Mouse (Mus musculus) ovary, adult 18-20 months (tissue): ENCODE measurements at regions not wholly inside any gene's neighbourhood (a gene's known extent, or its start where the extent isn't known, plus 50 kb on each side); places are given as distances from the start of the nearest gene placed in this dataset.
A peak's percentile ranks its signal among the peaks of the same experiment; 100 is the strongest.

ENCODE experiments used
- DNase-seq: peaks from one replicate; pipeline ENCODE4 v3.0.0; 2022; ENCODE audit warnings: low spot score, mixed read lengths

DNA sequence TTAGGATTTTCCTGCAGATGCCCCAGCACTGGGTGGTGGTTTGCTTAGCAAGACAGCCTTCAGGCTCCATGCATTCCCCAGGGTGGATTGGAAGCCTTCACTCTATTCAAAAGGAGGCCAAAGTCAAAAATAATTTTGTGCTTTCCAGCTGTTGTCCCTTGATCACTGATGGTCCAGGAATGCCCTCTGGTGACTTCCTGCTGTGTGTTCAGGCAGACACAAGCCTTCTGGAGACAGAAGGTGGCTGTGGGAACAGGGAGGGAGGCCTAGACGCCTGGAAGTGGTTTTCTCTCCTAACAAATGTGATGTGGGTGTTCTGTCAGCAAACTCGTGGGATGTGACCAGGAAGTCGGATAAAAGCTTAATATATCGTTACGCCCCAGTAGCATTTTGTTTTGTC lies 81.3 kb downstream of the Atp6ap1l start:
- DNase-seq, result no peak

DNA sequence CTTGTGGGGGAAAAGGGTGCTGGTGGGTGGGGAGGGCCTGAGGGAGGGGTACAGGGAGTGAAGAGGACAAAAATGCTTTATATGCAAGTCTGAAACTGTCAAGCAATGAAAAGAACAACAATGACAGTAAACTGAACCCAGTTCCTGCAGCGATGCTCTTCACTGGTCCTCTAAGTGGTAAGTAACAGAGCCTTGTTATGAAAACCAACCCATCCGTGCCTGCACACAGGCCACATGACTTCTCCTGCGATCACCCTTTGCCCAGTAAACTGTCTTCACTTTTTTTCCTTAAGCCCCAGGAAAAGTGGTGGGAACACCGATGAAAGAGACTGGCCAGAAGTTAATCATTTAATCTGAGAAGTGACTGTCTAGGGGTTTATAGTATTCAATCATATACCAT lies 83.3 kb downstream of the Atp6ap1l start:
- no peak for DNase-seq

- DNase-seq, result no peak
Measured at GRCm38 (mm10) chr13:90820453-90820852, 84.7 kb downstream of the Atp6ap1l start.

GRCm38 (mm10) chr13:90819934-90820333 lies 85.2 kb downstream of the Atp6ap1l start:
- no peak for DNase-seq

DNA sequence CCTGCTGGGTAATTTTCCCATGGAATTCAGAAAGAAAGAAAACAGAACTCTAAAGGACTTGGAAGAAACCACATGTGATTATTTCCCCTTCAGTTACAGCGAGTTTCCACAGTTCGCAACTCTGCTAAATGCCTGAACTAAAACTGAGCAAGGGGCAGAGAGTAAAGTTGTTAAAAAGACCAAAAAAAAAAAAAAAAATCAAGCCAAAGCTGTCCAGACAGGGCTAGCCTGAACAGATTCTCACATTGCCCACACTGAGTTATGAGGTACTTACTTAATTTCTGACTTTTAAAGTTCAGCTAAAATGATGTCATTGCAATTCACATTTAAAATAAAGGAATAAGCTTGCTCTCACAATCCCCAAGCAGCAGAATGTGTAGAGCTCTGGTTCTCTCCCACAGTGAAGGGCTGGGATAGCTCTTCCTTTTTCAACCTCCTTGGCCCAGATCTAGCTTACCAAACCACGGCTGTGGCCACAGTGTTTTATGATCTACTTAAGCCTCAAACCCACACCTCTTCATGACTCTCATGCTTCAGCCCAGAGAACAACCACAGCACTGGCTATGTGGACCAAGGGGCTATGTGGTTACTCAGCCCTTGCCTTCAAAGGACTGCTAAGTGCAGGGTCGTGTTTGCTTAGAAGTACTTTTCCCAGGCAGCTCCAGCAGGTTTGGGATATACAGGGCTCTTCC lies 90.8 kb downstream of the Atp6ap1l start:
- DNase-seq, result no peak

GRCm38 (mm10) chr13:90810011-90810410 lies 95.1 kb downstream of the Atp6ap1l start:
- no peak for DNase-seq

DNA sequence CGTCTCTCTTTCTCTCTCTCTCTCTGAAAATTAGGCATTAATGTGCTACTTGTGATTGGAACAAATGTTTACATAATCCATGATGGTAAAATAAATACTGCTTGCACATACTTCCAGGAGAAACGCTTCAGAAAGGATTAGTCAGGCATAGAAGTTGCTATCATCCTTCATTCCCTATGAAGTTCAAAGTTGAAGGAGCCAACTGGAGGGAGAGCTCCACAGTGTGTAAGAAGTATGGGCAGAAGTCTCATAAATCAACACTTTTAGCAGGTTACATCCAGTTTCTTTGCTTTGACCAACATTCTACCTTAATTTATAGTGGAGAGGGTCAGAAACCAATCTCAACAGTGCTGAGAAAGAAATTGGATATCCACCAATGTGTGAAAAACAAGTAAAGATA lies 105.5 kb downstream of the Atp6ap1l start:
- DNase-seq, result no peak

DNA sequence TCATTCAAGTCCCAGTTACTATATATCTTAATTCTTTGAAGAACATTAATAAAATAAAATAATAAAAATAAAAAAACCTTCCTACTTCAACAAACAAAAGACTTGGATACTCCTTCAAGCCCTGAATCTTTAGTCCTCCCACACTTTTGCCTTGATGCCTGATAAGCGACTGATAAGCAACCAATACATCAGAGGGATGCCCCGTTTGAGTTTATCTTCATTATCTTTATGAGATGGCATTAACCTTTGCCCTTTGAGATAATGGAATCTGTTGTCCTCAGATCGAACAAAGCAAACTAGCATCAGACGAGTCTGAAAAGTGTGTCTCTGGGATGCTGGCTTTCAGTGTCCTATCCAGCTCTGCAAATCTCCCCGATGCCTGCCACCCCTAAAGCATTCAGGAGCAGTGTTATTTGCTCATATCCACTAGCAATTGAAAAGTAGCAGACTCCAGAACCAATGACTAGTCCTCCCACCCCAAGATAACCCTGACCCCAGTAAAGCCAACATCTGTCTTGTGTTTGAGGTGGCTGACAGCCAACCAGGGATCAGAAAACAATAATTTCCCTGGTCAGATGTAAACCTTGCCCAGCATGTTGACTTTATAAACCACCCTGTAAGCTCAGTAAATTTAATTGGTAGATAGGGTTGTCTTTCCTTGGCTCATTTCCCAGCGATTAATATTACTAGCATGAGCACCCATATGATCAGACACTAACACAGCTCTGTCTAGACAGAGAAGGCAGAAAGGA lies 106.2 kb downstream of the Atp6ap1l start:
- DNase-seq, result peak; percentile 35

- DNase-seq, result no peak
Measured at GRCm38 (mm10) chr13:90798381-90798780, 106.8 kb downstream of the Atp6ap1l start.

- DNase-seq, result no peak
Measured at GRCm38 (mm10) chr13:90797209-90797608, 107.9 kb downstream of the Atp6ap1l start.

GRCm38 (mm10) chr13:90796809-90797208 lies 108.3 kb downstream of the Atp6ap1l start:
- no peak for DNase-seq

DNA sequence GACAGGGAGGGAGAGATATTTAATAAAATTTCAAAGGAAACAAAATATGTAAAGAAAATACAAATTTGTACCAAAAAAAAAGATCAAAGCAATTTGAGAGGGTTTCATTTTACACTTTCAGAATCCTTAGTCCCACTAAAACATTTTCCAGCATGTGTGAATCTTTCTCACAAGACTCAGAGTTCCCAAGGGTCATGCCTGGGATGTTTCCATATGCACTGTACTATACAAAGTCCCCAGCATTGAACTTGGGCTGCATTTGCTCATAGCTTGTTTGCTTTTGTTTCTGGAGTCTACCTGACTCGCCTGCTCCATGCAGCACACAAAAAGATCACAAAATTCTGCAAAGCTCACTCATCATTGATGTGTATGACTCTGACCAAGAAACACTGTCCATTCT lies 122.7 kb downstream of the Atp6ap1l start:
- DNase-seq, result no peak

- DNase-seq, result no peak
Measured at GRCm38 (mm10) chr13:90781974-90782373, 123.2 kb downstream of the Atp6ap1l start.

DNA sequence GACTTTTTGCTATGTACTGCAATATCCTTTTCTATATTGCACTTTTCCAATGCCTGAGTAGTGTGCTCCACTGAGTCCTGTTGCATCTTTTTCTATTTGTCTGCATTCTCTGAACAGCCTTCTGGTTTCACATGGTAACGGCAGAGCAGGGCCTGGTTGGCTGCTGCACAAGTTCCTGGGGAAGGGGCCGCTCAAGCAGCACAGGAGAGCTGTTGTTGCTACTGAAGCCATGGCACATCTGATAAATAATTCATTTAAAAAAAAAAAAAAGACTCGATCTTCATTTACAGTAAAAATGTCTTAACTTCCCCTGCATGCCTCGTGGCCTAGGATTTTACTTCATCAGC lies 127.2 kb downstream of the Atp6ap1l start:
- DNase-seq, result no peak

DNA sequence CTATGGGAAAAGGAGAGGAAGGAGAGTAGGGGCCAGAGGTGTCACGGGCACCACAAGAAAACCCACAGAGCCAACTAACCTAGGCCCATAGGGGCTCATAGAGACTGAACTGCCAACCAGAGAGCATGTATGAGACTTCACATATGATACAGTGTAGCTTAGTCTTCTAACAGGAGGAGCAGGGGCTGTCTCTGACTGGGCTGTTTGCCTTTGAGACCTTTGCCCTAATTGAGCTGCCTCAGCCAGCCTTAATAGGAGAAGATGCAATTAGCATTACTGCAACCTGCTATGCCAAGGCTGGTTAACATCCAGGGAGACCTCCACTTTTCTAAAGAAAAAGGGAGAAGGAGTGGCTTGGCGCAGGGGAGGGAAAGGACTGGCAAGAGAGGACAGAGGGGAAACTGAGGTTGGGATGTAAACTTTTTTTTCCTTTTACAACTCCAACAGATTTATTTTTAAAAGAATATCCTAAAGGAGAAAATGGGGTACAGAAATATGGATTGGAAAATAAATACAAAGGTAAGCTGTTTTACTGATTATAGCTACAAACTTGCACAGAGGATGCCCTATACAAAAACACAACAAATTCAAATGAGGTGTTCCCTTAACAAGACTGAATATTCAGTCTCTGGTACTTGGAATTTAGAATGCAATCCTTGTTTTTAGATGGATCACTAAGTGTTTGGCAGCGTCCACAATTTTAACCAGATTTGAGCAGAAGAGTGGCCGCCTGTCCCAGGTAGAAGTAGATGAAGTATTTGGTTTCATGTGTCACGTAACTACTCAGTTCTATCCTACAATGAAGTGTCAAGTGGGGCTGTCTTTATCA lies 127.8 kb downstream of the Atp6ap1l start:
- DNase-seq, result no peak

DNA sequence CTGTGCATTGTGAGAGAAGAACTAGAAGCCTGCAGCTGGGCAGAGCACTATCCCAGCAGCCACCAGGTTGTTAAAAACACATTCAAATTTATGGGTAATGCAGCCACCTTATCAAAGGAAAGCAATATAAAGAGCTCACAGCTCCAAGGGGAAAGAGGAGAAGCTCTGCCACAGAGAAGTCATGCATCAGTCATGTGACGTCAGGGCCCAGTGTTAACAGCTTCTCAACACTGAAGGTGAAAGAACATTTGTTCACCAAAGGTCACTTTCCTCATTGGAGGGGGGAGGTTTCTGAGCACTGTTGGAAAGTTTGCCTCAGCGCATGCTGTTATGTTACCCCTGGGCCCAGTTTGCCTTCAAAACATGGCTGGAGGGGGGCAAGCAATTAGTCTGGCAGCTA lies 143.0 kb downstream of the Atp6ap1l start:
- DNase-seq, result no peak

- DNase-seq, result no peak
Measured at GRCm38 (mm10) chr13:90760516-90761050, 144.6 kb downstream of the Atp6ap1l start.

DNA sequence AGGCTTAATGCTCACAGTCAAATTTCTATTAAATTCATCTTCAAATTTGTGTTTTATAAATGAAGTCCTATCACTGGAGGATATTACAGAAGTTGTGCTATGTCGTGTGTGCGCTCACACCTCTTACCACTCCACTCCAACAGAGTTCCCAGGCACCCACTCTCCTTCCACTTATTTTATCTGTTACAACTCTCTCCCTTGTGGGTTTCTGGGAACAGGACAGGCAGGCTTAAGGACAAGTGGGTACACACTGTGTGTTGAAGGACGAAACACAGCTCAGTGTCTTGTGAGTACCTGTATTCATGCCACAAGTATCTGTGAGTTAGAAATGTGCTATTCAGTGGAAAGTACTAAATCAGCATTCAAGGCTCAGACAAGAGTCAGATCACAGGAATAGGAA lies 150.7 kb downstream of the Atp6ap1l start:
- no peak for DNase-seq

DNA sequence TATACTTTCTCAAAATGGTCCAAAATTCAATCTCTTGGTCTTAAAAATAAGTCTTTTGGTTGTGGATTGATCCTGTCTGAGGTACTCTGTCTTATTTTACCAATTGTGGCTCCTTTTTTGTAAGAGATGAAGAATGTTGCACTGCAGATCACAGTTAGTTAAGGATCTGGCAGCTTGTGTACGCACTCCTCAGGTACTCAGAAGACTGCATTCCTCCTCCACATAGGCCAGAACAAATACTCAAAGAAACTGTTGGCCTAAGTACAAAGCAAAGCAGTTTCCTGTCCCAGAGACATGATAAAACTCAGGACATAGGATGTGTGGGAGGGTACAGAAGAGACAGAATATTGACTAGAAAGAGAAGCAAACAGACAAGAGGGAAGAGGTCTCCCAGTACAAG lies 155.4 kb downstream of the Atp6ap1l start:
- no peak for DNase-seq

DNA sequence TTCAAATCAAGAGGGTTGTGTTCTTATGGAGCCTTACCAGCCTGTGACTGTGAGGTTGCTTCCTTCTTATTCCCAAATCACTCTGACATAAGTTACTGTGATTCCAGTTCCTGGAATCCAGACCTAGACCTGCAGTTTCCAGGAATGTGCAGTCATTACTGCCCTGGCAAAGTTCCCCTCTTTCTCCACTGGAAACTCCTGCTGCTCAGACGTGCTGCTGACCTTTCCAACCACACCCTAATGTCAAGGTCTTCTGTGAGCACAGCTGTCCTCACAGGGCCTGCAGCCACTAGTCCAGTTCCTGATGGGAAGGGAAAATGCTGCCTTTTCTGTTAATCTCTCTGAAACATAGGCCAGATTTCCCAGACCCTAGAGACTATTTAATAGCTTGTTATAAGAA lies 160.1 kb downstream of the Atp6ap1l start:
- DNase-seq, result no peak

DNA sequence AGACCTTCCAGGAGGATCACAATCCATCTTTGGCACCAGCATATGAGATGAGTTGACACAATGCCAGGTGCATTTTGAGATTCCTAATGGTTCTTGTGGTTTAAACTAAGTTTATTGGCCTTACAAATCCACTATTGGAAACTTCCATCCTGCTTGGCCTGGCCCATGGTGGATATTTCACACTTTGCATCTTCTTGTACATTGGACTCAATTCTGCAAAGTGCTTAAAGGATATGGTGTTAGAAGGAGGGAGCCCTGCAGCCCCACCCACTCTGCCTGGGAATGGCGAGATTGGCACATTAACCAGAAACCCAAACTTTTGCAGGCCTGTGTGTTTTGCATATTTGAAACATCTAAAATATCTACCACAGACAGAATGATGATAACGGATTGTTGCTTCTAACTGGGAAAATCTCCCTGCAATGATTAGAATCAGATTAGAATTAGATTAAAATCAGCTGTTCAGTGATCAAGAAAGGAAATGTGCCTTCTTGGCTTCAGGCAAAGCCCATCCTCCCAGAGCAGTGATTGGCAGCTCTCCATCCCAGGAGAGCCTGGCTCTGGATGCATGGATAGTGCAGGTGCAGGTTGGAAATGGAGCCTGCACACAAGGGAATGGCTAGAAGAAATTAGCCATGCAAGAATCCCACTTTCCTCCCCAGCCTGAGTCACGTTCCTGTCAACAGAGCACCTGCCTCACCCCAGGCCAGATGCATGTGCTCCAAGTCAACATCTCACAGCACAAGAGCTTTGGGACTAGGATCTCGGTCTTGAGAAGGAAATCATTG lies 162.3 kb downstream of the Atp6ap1l start:
- DNase-seq, result no peak

DNA sequence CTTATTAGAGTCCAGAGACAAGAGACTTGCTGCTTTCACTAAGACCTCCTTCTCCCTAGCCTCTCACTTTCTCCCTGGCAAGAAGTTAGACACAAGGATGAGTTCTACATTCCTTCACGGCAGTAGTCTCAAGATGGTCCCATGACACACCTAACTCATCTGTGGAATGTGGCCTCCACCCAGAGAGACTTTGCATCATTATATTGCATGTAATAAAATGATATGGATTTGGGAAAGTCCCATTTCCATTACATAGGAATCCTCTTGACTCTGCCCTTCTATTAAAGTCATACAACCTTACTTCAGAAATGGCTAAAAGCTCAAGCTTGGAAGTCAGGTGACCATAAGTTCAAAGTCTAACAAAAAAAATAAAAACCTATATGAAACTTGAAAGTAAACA lies 165.4 kb downstream of the Atp6ap1l start:
- DNase-seq, result no peak
